Comparison of ENCODE assay signal across 14 mouse cellular contexts in the genomic region with DNA sequence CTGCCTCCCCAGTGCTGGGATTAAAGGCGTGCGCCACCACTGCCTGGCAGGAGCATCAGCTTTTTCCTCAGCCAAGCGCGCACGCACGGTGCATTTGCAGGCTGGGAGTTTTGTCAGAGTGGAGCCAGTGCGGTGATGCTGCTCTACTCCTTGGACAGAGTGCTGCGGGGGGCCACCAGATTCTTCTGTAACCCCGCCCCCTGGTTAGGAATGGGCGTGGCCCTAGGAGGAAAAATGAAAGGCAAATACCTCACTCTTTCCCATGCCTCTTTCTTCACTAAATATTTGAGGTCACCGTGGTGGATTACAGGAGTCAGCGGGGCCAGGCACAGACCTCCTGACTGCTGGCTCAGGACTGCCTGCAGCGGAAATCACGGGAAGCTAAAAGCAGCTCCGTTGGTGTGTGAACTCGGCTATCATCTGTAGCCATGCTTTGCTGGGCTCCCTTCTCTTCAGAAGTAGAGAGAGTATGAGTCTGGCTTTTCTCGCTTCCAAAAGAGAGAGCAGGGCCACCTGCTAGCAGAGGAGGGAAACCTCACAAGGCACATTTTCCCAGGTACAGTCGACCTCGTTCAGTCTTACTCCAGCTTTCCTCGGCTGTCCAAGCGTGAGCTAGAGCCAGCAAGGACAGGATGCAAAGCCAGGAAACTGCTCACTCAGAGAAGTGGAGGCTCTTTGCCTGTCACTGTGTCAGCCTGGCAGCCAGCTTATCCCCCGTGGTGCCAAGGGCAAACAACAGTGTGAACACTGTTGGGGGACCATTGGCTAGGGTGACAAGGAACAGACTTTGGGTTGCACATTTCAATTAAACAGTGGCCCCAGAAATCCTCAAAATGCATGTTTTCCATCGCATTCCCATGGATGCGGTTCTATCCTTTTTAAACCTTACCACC. TPM values are rescaled to one million over a fixed set of nuclear protein-coding genes. Genes with fewer than 3 reads are reported as not detected.
A peak's percentile ranks its signal among the peaks of the same experiment; 100 is the strongest.
DNase-seq lines count a peak whose midpoint lies in the region; ATAC-seq and TF ChIP-seq lines count a peak whose summit lies in the region.
"Had no signal": no experiment of that assay in that cellular context is flagged by ENCODE, and none has a peak within 500 bp of the region (broad histone marks: within the 10 kb centered on the region; RNA-seq: fewer than 3 reads in every experiment).

No protein-coding gene starts in this region.

- peaks cover 25% of the 10 kb centered on the region for H3K4me1 ChIP-seq in heart, embryonic 10.5 days
- H3K4me1 ChIP-seq in lung, embryonic 15.5 days = no peaks in the 10 kb centered on the region
- H3K4me1 ChIP-seq in stomach, embryonic 14.5 days (ENCODE audit: control insufficient read depth, insufficient read depth, low read length) = no peaks in the 10 kb centered on the region
- H3K4me1 ChIP-seq in midbrain, embryonic 13.5 days (replicated peaks) = no peaks in the 10 kb centered on the region
- H3K4me1 ChIP-seq: midbrain, embryonic 10.5 days; neural tube, embryonic 12.5 days had no signal

- no peak for TF ChIP-seq CTCF in Patski (IDR thresholded peaks at IDR 0.05)
- TF ChIP-seq CTCF in left cerebral cortex, adult 2 months (IDR thresholded peaks at IDR 0.05) = no peak

- POLR2A ChIA-PET in Patski (lab: Charles Lee) = no interaction called here

- no peaks in the 10 kb centered on the region for H3K27me3 ChIP-seq in heart, embryonic 10.5 days (ENCODE audit: insufficient read depth, poor library complexity, severe bottlenecking)
- no peaks in the 10 kb centered on the region for H3K27me3 ChIP-seq in lung, embryonic 15.5 days
- H3K27me3 ChIP-seq in Patski = no peaks in the 10 kb centered on the region
- H3K27me3 ChIP-seq in stomach, embryonic 14.5 days (ENCODE audit: control insufficient read depth, insufficient read depth, low read length) = no peaks in the 10 kb centered on the region
- no peaks in the 10 kb centered on the region for H3K27me3 ChIP-seq in midbrain, embryonic 13.5 days
- H3K27me3 ChIP-seq: neural tube, embryonic 12.5 days had no signal

- CTCF ChIA-PET in Patski (lab: Charles Lee) = interaction anchor here (1.0 to 3.4 kb wide), 3 partner anchors 10 to 258 kb away, joined by 3 to 20 read pairs (median 3); no protein-coding TSS in a partner anchor

- no peak for DNase-seq in heart, embryonic 10.5 days (ENCODE audit: low spot score)
- no peak for DNase-seq in heart, postnatal 25 days (ENCODE audit: low spot score)
- DNase-seq in lung, postnatal 25 days (ENCODE audit: low spot score) = no peak
- DNase-seq in Patski (ENCODE audit: low read depth, low spot score) = no peak
- DNase-seq in left cerebral cortex, adult 2 months (ENCODE audit: extremely low spot score in 1 of 2, low spot score in 2 of 2) = no peak
- DNase-seq: kidney, adult 11 months; kidney, postnatal 36 days; liver; retina, postnatal 1 day had no signal

- H3K36me3 ChIP-seq in heart, embryonic 10.5 days = peaks cover 10% of the 10 kb centered on the region; the same call in 1 of the 2 replicates
- no peaks in the 10 kb centered on the region for H3K36me3 ChIP-seq in lung, embryonic 15.5 days
- no peaks in the 10 kb centered on the region for H3K36me3 ChIP-seq in stomach, embryonic 14.5 days (ENCODE audit: control insufficient read depth, insufficient read depth, low read length)
- H3K36me3 ChIP-seq in midbrain, embryonic 13.5 days = peaks cover 20% of the 10 kb centered on the region

- 62% methylated on average over 24 of the region's 24 CpGs for WGBS in heart, embryonic 10.5 days
- WGBS in lung, embryonic 15.5 days = 66% methylated on average over 24 of the region's 24 CpGs
- WGBS in stomach, embryonic 14.5 days = 75% methylated on average over 24 of the region's 24 CpGs
- 84% methylated on average over 24 of the region's 24 CpGs for WGBS in midbrain, embryonic 13.5 days

- ATAC-seq in lung, embryonic 15.5 days (ENCODE audit: borderline replicate concordance, extremely low read depth, low FRiP score, low TSS enrichment) = 0 out of 2 replicates have a peak, but pooled peaks have one; percentile 49
- peak; percentile 68 for ATAC-seq in Patski
- ATAC-seq in stomach, embryonic 14.5 days (ENCODE audit: insufficient number of reproducible peaks, insufficient read depth, low FRiP score, low read depth) = 0 out of 2 replicates have a peak, but pooled peaks have one; percentile 28
- ATAC-seq in midbrain, embryonic 13.5 days = no peak

- peak overlapping the region; percentile 39; the same call in 1 of the 2 replicates for H3K27ac ChIP-seq in heart, embryonic 10.5 days
- H3K27ac ChIP-seq in lung, embryonic 15.5 days = no peak overlapping the region
- no peak overlapping the region for H3K27ac ChIP-seq in stomach, embryonic 14.5 days (ENCODE audit: low read length)
- H3K27ac ChIP-seq in left cerebral cortex, adult 2 months = no peak overlapping the region
- no peak overlapping the region for H3K27ac ChIP-seq in midbrain, embryonic 13.5 days
- H3K27ac ChIP-seq: midbrain, embryonic 10.5 days; neural tube, embryonic 12.5 days had no signal

- peak overlapping the region; percentile 3; the same call in 1 of the 2 replicates for H3K4me2 ChIP-seq in lung, embryonic 15.5 days
- 0 out of 2 replicates have a peak overlapping the region, but pooled peaks have one; percentile 5 for H3K4me2 ChIP-seq in stomach, embryonic 14.5 days (replicated peaks; ENCODE audit: low read depth, low read length)
- H3K4me2 ChIP-seq in midbrain, embryonic 13.5 days (replicated peaks) = no peak overlapping the region
- H3K4me2 ChIP-seq: neural tube, embryonic 12.5 days had no signal

- H3K9me3 ChIP-seq in heart, embryonic 10.5 days = no peaks in the 10 kb centered on the region
- H3K9me3 ChIP-seq in lung, embryonic 15.5 days = no peaks in the 10 kb centered on the region
- H3K9me3 ChIP-seq in stomach, embryonic 14.5 days (ENCODE audit: control insufficient read depth, low read depth, low read length) = 0 out of 2 replicates have a peak, but pooled peaks cover 5% of the 10 kb centered on the region
- no peaks in the 10 kb centered on the region for H3K9me3 ChIP-seq in midbrain, embryonic 13.5 days
- H3K9me3 ChIP-seq: midbrain, embryonic 10.5 days; neural tube, embryonic 12.5 days had no signal

- intact Hi-C loops in heart, postnatal 25 days (cut with DNase I) = loop anchor here (5.0 to 10.0 kb wide), 2 partner anchors 259 to 417 kb away; no protein-coding TSS in a partner anchor
- intact Hi-C loops in left cerebral cortex, adult 2 months (cut with DNase I) = loop anchor here (10.0 kb wide), 1 partner anchor 177 kb away; no protein-coding TSS in a partner anchor

- no peak overlapping the region for H3K9ac ChIP-seq in lung, embryonic 15.5 days
- H3K9ac ChIP-seq in stomach, embryonic 14.5 days (replicated peaks; ENCODE audit: low read depth, low read length) = no peak overlapping the region
- H3K9ac ChIP-seq in midbrain, embryonic 13.5 days (replicated peaks) = no peak overlapping the region
- H3K9ac ChIP-seq: neural tube, embryonic 12.5 days had no signal

- 0 out of 2 replicates have a peak overlapping the region, but pooled peaks have one; percentile 18 for H3K4me3 ChIP-seq in heart, embryonic 10.5 days
- no peak overlapping the region for H3K4me3 ChIP-seq in lung, embryonic 15.5 days
- no peak overlapping the region for H3K4me3 ChIP-seq in stomach, embryonic 14.5 days (ENCODE audit: low read depth, low read length)
- no peak overlapping the region for H3K4me3 ChIP-seq in left cerebral cortex, adult 2 months
- no peak overlapping the region for H3K4me3 ChIP-seq in midbrain, embryonic 13.5 days (replicated peaks)
- H3K4me3 ChIP-seq: midbrain, embryonic 10.5 days; neural tube, embryonic 12.5 days had no signal

- in situ Hi-C loops in Patski (cut with MboI; ENCODE audit: low pct_unique_long_range_greater_than_20kb) = no loop called here

RNA-seq across cellular contexts. Expression of gene Helb, which starts 51.3 kb away (rescaled TPM):
- polyA plus RNA-seq in heart, embryonic 10.5 days (2016; fragmentation: Nextera tagmentation; extraction: Ambion mirVana) = 5.0 and 7.4 TPM in 2 replicates
- 10 to 100 TPM; 11.7 to 13.7 TPM for total RNA-seq in heart, postnatal 25 days (2021)
- 5.1 and 5.2 TPM in 2 replicates for polyA plus RNA-seq in lung, embryonic 15.5 days (2015; fragmentation: Nextera tagmentation; extraction: Ambion mirVana)
- 5.6 TPM for polyA plus RNA-seq in Patski (2021)
- polyA plus RNA-seq in stomach, embryonic 14.5 days (2014; fragmentation: Nextera tagmentation; extraction: Ambion mirVana) = 5.0 and 7.1 TPM in 2 replicates
- total RNA-seq in left cerebral cortex, adult 2 months (2021) = 1 to 10 TPM; 3.7 to 3.9 TPM
- 3.1 and 3.4 TPM in 2 replicates for polyA plus RNA-seq in midbrain, embryonic 13.5 days (2015; fragmentation: Nextera tagmentation; extraction: Ambion mirVana)
